Mouse (Mus musculus) testis, postnatal 10 days (tissue): ENCODE results near the gene Rbm42.

Source experiments
- DNase-seq: peaks from one replicate; pipeline ENCODE4 v3.0.0; 2021; ENCODE audit warnings: low spot score

Rbm42 gene

GRCm38 (mm10) chr7:30618658-30619057 is 31.5 kb downstream of the Rbm42 start:
- no peak for DNase-seq

- peak; percentile 56 for DNase-seq
These were observed 34.9 kb downstream of the Rbm42 start for GRCm38 (mm10) chr7:30615049-30615760.

GRCm38 (mm10) chr7:30614454-30614853 is 35.7 kb downstream of the Rbm42 start:
- DNase-seq, result no peak

- DNase-seq, result peak; percentile 86
These were observed 36.5 kb downstream of the Rbm42 start for GRCm38 (mm10) chr7:30613529-30614112.

GRCm38 (mm10) chr7:30612654-30613402 is 37.3 kb downstream of the Rbm42 start, which contains the start of gene Upk1a:
Gene Upk1a (minus strand): TSS chr7:30612847.
- no peak for DNase-seq

GRCm38 (mm10) chr7:30610043-30610442 is 40.1 kb downstream of the Rbm42 start:
- no peak for DNase-seq

GRCm38 (mm10) chr7:30608476-30608875 is 41.6 kb downstream of the Rbm42 start:
- no peak for DNase-seq

GRCm38 (mm10) chr7:30607706-30608309 is 42.3 kb downstream of the Rbm42 start:
- peak; percentile 77 for DNase-seq

GRCm38 (mm10) chr7:30604944-30605343 is 45.2 kb downstream of the Rbm42 start:
- DNase-seq, result no peak

- no peak for DNase-seq
These were observed 45.7 kb downstream of the Rbm42 start for GRCm38 (mm10) chr7:30604424-30604823.

- no peak for DNase-seq
These were observed 47.5 kb downstream of the Rbm42 start for GRCm38 (mm10) chr7:30602583-30602982.

GRCm38 (mm10) chr7:30600651-30601050 is 49.5 kb downstream of the Rbm42 start:
- no peak for DNase-seq

GRCm38 (mm10) chr7:30599933-30600353 is 50.2 kb downstream of the Rbm42 start:
- DNase-seq, result peak; percentile 91

- no peak for DNase-seq
These were observed 51.3 kb downstream of the Rbm42 start, which contains the start of gene Zbtb32 for GRCm38 (mm10) chr7:30598786-30599185. Gene Zbtb32 (minus strand): TSS chr7:30598909.

GRCm38 (mm10) chr7:30596811-30597210 is 53.3 kb downstream of the Rbm42 start:
- no peak for DNase-seq

GRCm38 (mm10) chr7:30596093-30596492 is 54.0 kb downstream of the Rbm42 start:
- DNase-seq, result no peak

GRCm38 (mm10) chr7:30594510-30595024 is 55.5 kb downstream of the Rbm42 start:
- DNase-seq, result no peak

GRCm38 (mm10) chr7:30593579-30594509 is 56.3 kb downstream of the Rbm42 start:
- no peak for DNase-seq

GRCm38 (mm10) chr7:30592772-30593423 is 57.2 kb downstream of the Rbm42 start:
- no peak for DNase-seq

- no peak for DNase-seq
These were observed 58.5 kb downstream of the Rbm42 start for GRCm38 (mm10) chr7:30591605-30591951.
